Mouse (Mus musculus) MEL (cell line): ENCODE results near the gene Gatb. TPM values are rescaled to one million over a fixed set of nuclear protein-coding genes. Genes with fewer than 3 reads are reported as not detected.

Source experiments
- DNase-seq: peaks from one replicate; pipeline ENCODE4 v3.0.0; 2011; ENCODE audit warnings: low read depth, low spot score
- H3K27ac ChIP-seq: 2 replicates; pipeline ENCODE4 v1.5.1; 2012; ENCODE audit warnings: low read depth, mild to moderate bottlenecking, control low read depth, low read length, moderate library complexity; ENCODE audit not compliant: control insufficient read depth
- H3K27me3 ChIP-seq, 2 experiments: fragments of 150-350 bp in 1 of 2; sonication (generic) in 1 of 2; 2 replicates each; pipeline ENCODE4 v1.6.1; 2012; ENCODE audit warnings: low read length in 2 of 2, mild to moderate bottlenecking in 2 of 2, improper control_type of control experiment in 1 of 2, moderate library complexity in 1 of 2; ENCODE audit not compliant: insufficient read depth in 2 of 2, control insufficient read depth in 1 of 2
- H3K36me3 ChIP-seq, 2 experiments: 2 replicates each; pipeline ENCODE4 v1.6.1; 2012 to 2014; ENCODE audit warnings: low read length in 2 of 2, improper control_type of control experiment in 1 of 2, inconsistent platforms in 1 of 2, mild to moderate bottlenecking in 1 of 2; ENCODE audit not compliant: insufficient read depth in 2 of 2, control insufficient read depth in 1 of 2
- H3K4me1 ChIP-seq, 2 experiments: fragments of 150-350 bp in 1 of 2; sonication (generic) in 1 of 2; 2 replicates each; pipeline ENCODE4 v1.6.1; 2012; ENCODE audit warnings: low read length in 2 of 2, improper control_type of control experiment in 1 of 2, mild to moderate bottlenecking in 1 of 2; ENCODE audit not compliant: insufficient read depth in 2 of 2, control insufficient read depth in 1 of 2
- H3K4me3 ChIP-seq, 2 experiments: fragments of 150-350 bp in 1 of 2; sonication (generic) in 1 of 2; 2 replicates each; pipeline ENCODE4 v1.5.1; 2012; ENCODE audit warnings: low read depth in 2 of 2, low read length in 2 of 2, mild to moderate bottlenecking in 2 of 2, moderate library complexity in 2 of 2, control low read depth in 1 of 2, improper control_type of control experiment in 1 of 2; ENCODE audit not compliant: control insufficient read depth in 1 of 2, insufficient read depth in 1 of 2
- H3K79me2 ChIP-seq: 2 replicates; pipeline ENCODE4 v1.6.1; 2012; ENCODE audit warnings: mild to moderate bottlenecking, low read length, moderate library complexity; ENCODE audit not compliant: control insufficient read depth, poor library complexity, insufficient read depth
- H3K9ac ChIP-seq: 2 replicates; pipeline ENCODE4 v1.6.1; 2012; ENCODE audit warnings: low read depth, mild to moderate bottlenecking, control low read depth, low read length, moderate library complexity; ENCODE audit not compliant: control insufficient read depth, poor library complexity, severe bottlenecking
- H3K9me3 ChIP-seq: fragments of 150-350 bp; sonication (generic); replicated peaks from 2 replicates; pipeline ENCODE4 v1.6.1; 2012; ENCODE audit warnings: mild to moderate bottlenecking, low read length, improper control_type of control experiment, moderate library complexity; ENCODE audit not compliant: insufficient read depth
- CHD1 ChIP-seq: IDR thresholded peaks from 2 replicates; pipeline ENCODE4 v1.6.1; 2012; ENCODE audit warnings: low read depth, mild to moderate bottlenecking, inconsistent platforms, low read length, improper control_type of control experiment
- E2F4 ChIP-seq: IDR thresholded peaks from 2 replicates; pipeline ENCODE4 v1.6.1; 2011; ENCODE audit warnings: low read depth, low read length, improper control_type of control experiment, borderline replicate concordance
- EP300 ChIP-seq, 2 experiments: IDR thresholded peaks; 2 replicates each; pipeline ENCODE4 v1.6.1; 2011; ENCODE audit warnings: improper control_type of control experiment in 2 of 2, low read length in 2 of 2, low read depth in 1 of 2, mild to moderate bottlenecking in 1 of 2
- ETS1 ChIP-seq: IDR thresholded peaks from 2 replicates; pipeline ENCODE4 v1.6.1; 2012; ENCODE audit warnings: low read depth, mild to moderate bottlenecking, inconsistent platforms, low read length, improper control_type of control experiment, moderate library complexity
- GABPA ChIP-seq: IDR thresholded peaks from 2 replicates; pipeline ENCODE4 v1.6.1; 2012; ENCODE audit warnings: low read depth, mild to moderate bottlenecking, inconsistent platforms, low read length, improper control_type of control experiment, moderate library complexity
- JUND ChIP-seq: IDR thresholded peaks from 2 replicates; pipeline ENCODE4 v1.6.1; 2011; ENCODE audit warnings: low read depth, mild to moderate bottlenecking, improper control_type of control experiment, low read length
- MAX ChIP-seq: IDR thresholded peaks from 2 replicates; pipeline ENCODE4 v1.6.1; 2011; ENCODE audit warnings: low read length, improper control_type of control experiment
- MAZ ChIP-seq: IDR thresholded peaks from 2 replicates; pipeline ENCODE4 v1.6.1; 2012; ENCODE audit warnings: low read depth, mild to moderate bottlenecking, inconsistent platforms, low read length, improper control_type of control experiment
- MYC ChIP-seq: IDR thresholded peaks from 2 replicates; pipeline ENCODE4 v1.6.1; 2011; ENCODE audit warnings: low read depth, mild to moderate bottlenecking, low read length, improper control_type of control experiment, moderate library complexity
- NELFE ChIP-seq: IDR thresholded peaks from 2 replicates; pipeline ENCODE4 v1.6.1; 2011; ENCODE audit warnings: low read depth, low read length, improper control_type of control experiment
- NRF1 ChIP-seq: IDR thresholded peaks from 2 replicates; pipeline ENCODE4 v1.6.1; 2014; ENCODE audit warnings: low read depth, mild to moderate bottlenecking, inconsistent platforms, low read length, improper control_type of control experiment, moderate library complexity; ENCODE audit not compliant: poor library complexity, insufficient read depth, severe bottlenecking
- RAD21 ChIP-seq: IDR thresholded peaks from 2 replicates; pipeline ENCODE4 v1.6.1; 2011; ENCODE audit warnings: mild to moderate bottlenecking, low read depth, low read length, improper control_type of control experiment
- TAL1 ChIP-seq: IDR thresholded peaks from 2 replicates; pipeline ENCODE4 v1.6.1; 2012; ENCODE audit warnings: mild to moderate bottlenecking, inconsistent platforms, low read length, moderate library complexity, mixed read lengths
- TBP ChIP-seq: IDR thresholded peaks from 2 replicates; pipeline ENCODE4 v1.8.0; 2011; ENCODE audit warnings: low read depth, low read length, improper control_type of control experiment
- TCF12 ChIP-seq: IDR thresholded peaks from 2 replicates; pipeline ENCODE4 v1.6.1; 2014; ENCODE audit warnings: low read depth, mild to moderate bottlenecking, inconsistent platforms, low read length, improper control_type of control experiment, moderate library complexity
- UBTF ChIP-seq: IDR thresholded peaks from 2 replicates; pipeline ENCODE4 v1.6.1; 2012; ENCODE audit warnings: low read depth, mild to moderate bottlenecking, inconsistent platforms, low read length, improper control_type of control experiment, moderate library complexity, borderline replicate concordance; ENCODE audit not compliant: insufficient read depth
- USF1 ChIP-seq: IDR thresholded peaks from 2 replicates; pipeline ENCODE4 v1.6.1; 2014; ENCODE audit warnings: low read depth, mild to moderate bottlenecking, inconsistent platforms, low read length, improper control_type of control experiment, moderate library complexity
- ZNF384 ChIP-seq: IDR thresholded peaks from 2 replicates; pipeline ENCODE4 v1.6.1; 2012; ENCODE audit warnings: low read depth, mild to moderate bottlenecking, inconsistent platforms, low read length, improper control_type of control experiment
- polyA plus RNA-seq, 2 experiments: library from polyadenylated mRNA; stranded (reverse) in 1 of 2; unstranded in 1 of 2; fragments of >175 nt in 1 of 2; fragments of >200 nt in 1 of 2; gene quantifications; 2 replicates each; pipeline versions ENCODE4 v1.2.1 to v1.2.4; 2012; ENCODE audit warnings: low replicate concordance in 2 of 2, low read depth in 1 of 2; ENCODE audit not compliant: insufficient read length in 2 of 2, insufficient read depth in 1 of 2, missing spikeins in 1 of 2
- total RNA-seq: library from RNA; depleted of rRNA; stranded (reverse); fragments of 300-350 nt; gene quantifications from 2 replicates; pipeline ENCODE4 v1.2.3, GENCODE M21; 2012

The Gatb gene
- total and polyA plus RNA-seq, 3 experiments = 9.1 to 16.8 TPM; not detected in 1

- no peaks in the 10 kb centered on the region for H3K4me1 ChIP-seq
- no peaks in the 10 kb centered on the region for H3K36me3 ChIP-seq
- TF ChIP-seq JUND (no peak), ZNF384 (no peak), CHD1 (no peak), NRF1 (no peak), NELFE (no peak), MYC (no peak), E2F4 (no peak), MAZ (no peak), ETS1 (no peak), EP300 (IDR thresholded peaks at IDR 0.05; ENCODE audit: low read depth in 1 of 2, low read length in 2 of 2) (no peak), GABPA (no peak), MAX (no peak)
- no peaks in the 10 kb centered on the region for H3K79me2 ChIP-seq
- no peak overlapping the region for H3K4me3 ChIP-seq
- DNase-seq = no peak
- peaks cover 0 to 2% of the 10 kb centered on the region in 2 experiments; a peak in 2 of 4 replicates for H3K27me3 ChIP-seq
- no peak overlapping the region for H3K9ac ChIP-seq
- H3K27ac ChIP-seq = no peak overlapping the region
- no peaks in the 10 kb centered on the region for H3K9me3 ChIP-seq
Measured at GRCm38 (mm10) chr3:85679960-85680359, 106.0 kb downstream of the Gatb start.

GRCm38 (mm10) chr3:85681136-85681535 is 107.2 kb downstream of the Gatb start:
- no peaks in the 10 kb centered on the region for H3K9me3 ChIP-seq
- H3K36me3 ChIP-seq = no peaks in the 10 kb centered on the region
- H3K4me1 ChIP-seq = no peaks in the 10 kb centered on the region
- peaks cover 0 to 2% of the 10 kb centered on the region in 2 experiments; a peak in 2 of 4 replicates for H3K27me3 ChIP-seq
- DNase-seq = no peak
- no peaks in the 10 kb centered on the region for H3K79me2 ChIP-seq
- H3K9ac ChIP-seq = no peak overlapping the region
- no peak overlapping the region for H3K4me3 ChIP-seq
- no peak overlapping the region for H3K27ac ChIP-seq
- TF ChIP-seq TAL1 (no peak), RAD21 (no peak), UBTF (no peak), USF1 (no peak), E2F4 (no peak), TBP (no peak), TCF12 (no peak)
